Mouse (Mus musculus) adipocyte (in vitro differentiated cells): ENCODE results near the gene Oxct2b.
A peak's percentile ranks its signal among the peaks of the same experiment; 100 is the strongest.
"Not testable (repeated sequence)": the region's sequence is repeated elsewhere in the genome, so short reads cannot be mapped to it uniquely, and the experiment has no call there.

Experiments
- DNase-seq: peaks from one replicate; pipeline ENCODE4 v3.0.0-alpha.2; 2016; ENCODE audit warnings: low spot score

Gene Oxct2b

GRCm38 (mm10) chr4:123114651-123115050 lies 1.4 kb upstream of the Oxct2b start:
- not testable (repeated sequence) for DNase-seq

GRCm38 (mm10) chr4:123116640-123117039 lies 574 bp downstream of the Oxct2b start:
- DNase-seq, result not testable (repeated sequence)

DNA sequence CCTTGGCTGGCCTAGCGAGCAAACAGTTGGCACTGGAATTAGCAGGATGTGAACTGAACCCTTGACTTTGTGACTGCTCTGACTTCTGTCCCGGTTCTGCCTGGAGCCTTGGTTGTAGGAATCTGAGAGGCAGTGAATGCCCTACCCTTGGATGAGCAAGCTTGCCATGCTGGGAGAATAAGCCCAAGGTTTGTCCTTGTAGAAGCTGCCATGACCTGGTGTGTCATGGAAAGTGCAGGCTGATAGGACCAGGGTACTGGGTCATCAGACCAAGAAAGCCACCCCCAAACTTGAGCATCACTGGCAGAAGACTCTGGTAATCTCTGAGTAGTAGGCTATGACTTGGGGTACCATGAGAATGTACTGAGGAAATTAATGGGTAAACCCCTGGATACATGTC lies 5.2 kb downstream of the Oxct2b start:
- no peak for DNase-seq

- DNase-seq, result no peak
These were observed 10.6 kb downstream of the Oxct2b start for GRCm38 (mm10) chr4:123126626-123127025.

GRCm38 (mm10) chr4:123127051-123127450 lies 11.0 kb downstream of the Oxct2b start:
- DNase-seq, result no peak

DNA sequence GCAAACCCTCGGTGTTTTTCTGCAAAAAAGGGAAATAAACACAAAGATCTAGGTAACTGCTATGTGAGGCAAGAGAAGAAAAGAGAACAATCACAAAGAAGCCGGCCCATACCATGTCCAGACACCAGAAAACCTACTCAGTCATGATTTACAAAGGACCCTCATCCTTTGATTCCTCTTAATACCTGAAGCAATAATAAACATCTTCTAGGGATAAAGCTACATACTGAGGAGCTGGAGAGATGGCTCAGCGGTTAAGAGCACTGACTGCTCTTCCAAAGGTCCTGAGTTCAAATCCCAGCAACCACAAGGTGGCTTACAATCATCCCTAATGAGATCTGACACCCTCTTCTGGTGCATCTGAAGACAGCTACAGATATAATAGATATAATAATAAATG lies 21.5 kb downstream of the Oxct2b start:
- DNase-seq, result no peak

DNA sequence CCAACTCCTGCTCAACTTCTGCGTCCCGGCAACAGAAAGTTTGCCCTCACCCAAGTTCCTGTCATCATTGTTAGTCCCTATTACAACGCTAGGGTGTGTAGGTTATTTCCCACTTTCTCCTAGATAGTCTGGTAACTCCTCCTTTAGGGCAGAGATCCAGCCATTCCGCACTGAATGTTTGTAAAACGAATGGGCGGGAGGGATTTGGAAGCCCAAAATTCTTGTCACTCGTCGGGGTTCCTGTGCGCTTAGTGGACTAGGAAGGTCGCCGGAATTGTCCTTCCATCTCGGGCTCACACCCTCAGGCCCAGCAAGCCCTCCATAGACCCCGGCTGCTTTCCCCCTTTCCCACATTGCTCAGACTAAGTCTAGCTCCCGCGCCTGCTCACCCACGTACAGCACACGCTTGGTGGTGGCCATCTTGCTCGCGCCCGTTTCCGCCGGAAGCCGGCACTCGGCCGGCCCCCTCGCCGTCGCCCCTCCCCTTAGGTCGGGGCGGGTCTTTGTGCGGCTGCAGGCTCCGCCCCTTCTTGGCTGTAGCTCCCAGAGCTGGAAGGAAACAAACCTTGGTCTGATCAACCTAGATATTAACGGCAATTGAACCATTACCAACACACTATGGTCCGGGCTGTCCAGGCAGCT lies 23.6 kb downstream of the Oxct2b start, which contains the start of gene Ppie:
Gene Ppie (minus strand): TSS at position 439 of the 642 bp plus-strand sequence.
- peak; percentile 96 for DNase-seq

GRCm38 (mm10) chr4:123147446-123148150 lies 31.5 kb downstream of the Oxct2b start:
- DNase-seq, result no peak

- DNase-seq, result no peak
These were observed 35.9 kb downstream of the Oxct2b start for GRCm38 (mm10) chr4:123152003-123152402.

GRCm38 (mm10) chr4:123152976-123153375 lies 36.9 kb downstream of the Oxct2b start:
- DNase-seq, result no peak

- peak; percentile 41 for DNase-seq
These were observed 38.9 kb downstream of the Oxct2b start for GRCm38 (mm10) chr4:123155004-123155403.

DNA sequence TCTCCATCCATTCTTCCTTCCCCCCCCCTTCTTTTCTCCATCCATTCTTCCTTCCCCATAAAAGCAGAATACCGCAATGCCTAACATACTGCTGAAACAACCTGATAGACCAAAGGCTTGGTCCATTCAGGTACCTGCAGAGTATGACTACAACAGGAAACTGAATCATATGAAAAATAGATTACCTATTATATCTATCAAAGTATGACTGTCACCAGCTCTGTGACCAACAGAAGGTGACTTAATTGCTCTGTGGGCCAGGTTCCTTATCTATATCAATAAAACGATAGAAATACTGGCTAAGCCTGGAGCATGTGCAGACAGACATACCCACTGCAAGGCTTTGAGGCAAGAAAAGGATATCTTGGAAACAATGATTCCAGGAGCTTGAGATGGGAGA lies 39.4 kb downstream of the Oxct2b start:
- no peak for DNase-seq

DNA sequence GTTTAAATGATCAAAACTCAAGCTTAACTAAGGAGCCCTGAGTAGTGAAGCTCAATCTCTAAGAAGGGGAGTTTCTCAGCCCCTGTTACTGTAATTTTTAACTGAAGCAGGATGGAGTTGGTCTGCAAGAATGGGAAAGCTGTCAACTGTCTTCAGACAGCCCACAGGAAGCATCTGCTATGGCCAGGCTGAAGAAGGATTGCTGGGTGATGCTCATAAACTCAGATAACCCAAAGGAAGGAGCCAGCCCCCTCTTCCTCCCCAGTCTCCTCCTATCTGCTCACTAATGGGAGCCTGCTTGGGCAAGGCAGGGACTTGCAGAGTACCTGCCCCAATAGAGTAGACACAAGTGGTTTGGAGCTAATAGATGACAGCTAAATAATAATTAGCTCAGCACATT lies 39.8 kb downstream of the Oxct2b start:
- no peak for DNase-seq

GRCm38 (mm10) chr4:123160571-123160970 lies 44.5 kb downstream of the Oxct2b start:
- DNase-seq, result no peak

DNA sequence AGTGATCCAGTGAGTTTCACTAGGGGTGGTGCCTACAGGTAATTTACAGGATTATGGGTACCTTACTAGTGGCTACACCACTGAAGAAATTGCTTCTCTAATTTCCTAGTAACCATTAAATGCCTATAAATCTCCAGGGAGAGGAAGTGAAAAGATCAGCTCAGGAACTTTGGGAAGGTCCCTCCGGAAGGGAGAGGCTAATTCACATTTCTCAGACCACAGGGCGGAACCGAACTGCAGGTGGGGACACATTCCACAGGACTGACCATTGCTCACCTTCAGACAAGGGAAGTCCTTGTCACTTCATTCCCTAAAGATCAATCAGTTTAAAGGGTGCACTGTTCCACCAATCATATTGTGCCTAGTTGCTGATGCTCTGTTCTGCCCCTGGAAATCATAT lies 45.2 kb downstream of the Oxct2b start:
- not testable (repeated sequence) for DNase-seq

DNA sequence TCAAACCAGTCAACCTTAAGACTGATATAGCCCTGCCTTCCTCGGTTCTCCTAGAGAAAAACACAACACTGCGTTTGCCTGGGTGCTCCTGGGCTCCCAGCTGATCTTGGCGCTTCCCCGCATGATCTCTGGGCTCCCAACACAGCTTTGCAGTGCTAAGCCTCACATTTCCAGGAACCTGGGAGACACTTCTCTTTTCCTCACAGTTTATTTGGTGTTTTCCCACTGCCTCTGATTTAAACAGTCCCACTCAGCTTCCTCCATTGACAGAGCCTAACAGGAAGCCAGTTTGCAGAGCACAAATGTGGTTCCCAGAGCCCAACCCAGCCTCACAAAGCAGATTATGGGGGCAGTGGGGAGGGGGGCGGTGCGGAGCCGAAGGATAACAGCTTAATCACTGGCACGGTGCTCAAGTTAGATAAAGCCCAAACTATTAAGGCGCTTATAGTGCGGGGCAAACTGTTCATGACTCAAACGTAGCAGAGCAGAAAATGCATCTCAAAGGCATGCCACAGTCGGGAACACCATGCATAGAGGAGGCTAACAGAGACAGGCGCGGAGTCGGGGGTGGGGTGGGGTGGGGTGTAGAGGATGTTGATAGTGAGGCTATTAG lies 46.3 kb downstream of the Oxct2b start:
- no peak for DNase-seq

- DNase-seq, result no peak
These were observed 48.1 kb downstream of the Oxct2b start for GRCm38 (mm10) chr4:123164157-123164556.
